14 mouse cellular contexts compared by ENCODE assay signal in the genomic region with DNA sequence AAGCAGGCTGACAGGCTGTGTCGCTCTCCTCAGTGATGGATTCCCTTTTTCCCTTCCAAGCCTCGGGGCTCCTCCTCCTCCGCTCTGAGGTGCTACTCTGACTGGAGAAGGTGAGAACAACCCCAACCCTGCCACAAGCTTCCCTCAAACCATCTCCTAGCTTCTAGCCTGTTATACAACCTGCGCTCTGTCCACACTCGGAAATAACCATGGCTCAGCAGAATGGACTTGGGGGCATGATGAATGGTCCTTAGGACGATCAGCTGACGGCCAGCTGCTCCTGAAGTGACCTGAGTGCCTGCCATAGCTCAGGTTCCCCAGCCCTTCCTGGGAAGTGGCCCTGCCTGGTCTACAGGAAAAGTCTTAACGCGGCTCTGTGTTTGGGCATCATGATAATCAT. TPM values are rescaled to one million over a fixed set of nuclear protein-coding genes. Genes with fewer than 3 reads are reported as not detected.
DNase-seq lines count a peak whose midpoint lies in the region; ATAC-seq and TF ChIP-seq lines count a peak whose summit lies in the region.
"Had no signal": no experiment of that assay in that cellular context is flagged by ENCODE, and none has a peak within 500 bp of the region (broad histone marks: within the 10 kb centered on the region; RNA-seq: fewer than 3 reads in every experiment).

No protein-coding gene starts in this region.

- ATAC-seq in heart, embryonic 12.5 days (ENCODE audit: insufficient number of reproducible peaks, low FRiP score) = no peak
- ATAC-seq in stomach, embryonic 14.5 days (ENCODE audit: insufficient number of reproducible peaks, insufficient read depth, low FRiP score, low read depth) = no peak
- ATAC-seq: forebrain, embryonic 13.5 days had no signal

- no peak for TF ChIP-seq POLR2A in cerebellum, adult 2 months (IDR thresholded peaks at IDR 0.05; ENCODE audit: borderline replicate concordance, insufficient read depth, low read length)

- peak; percentile 36 for DNase-seq in cerebellum, adult 11-12 months
- no peak for DNase-seq in cerebellum, adult 2 months
- DNase-seq in heart, postnatal 14 days = no peak
- peak in 1 of 2 experiments; percentile 16 for DNase-seq in layer of hippocampus, adult 2 months (ENCODE audit: low spot score in 2 of 2)
- no peak for DNase-seq in layer of hippocampus, adult 18-20 months (ENCODE audit: low spot score in 2 of 2)
- no peak for DNase-seq in adrenal gland, postnatal 10 days
- DNase-seq: cerebellum, adult 18-20 months; lung, postnatal 14 days; midbrain, embryonic 14.5 days; right cerebral cortex, postnatal 4 days had no signal

- no peak for TF ChIP-seq CTCF in cerebellum, adult 2 months (IDR thresholded peaks at IDR 0.05; ENCODE audit: borderline replicate concordance, insufficient read depth, low read depth, low read length)
- no peak for TF ChIP-seq CTCF in layer of hippocampus, adult 2 months (conservative IDR thresholded peaks at IDR 0.05)

- peaks cover 13% of the 10 kb centered on the region for H3K4me1 ChIP-seq in cerebellum, adult 2 months (ENCODE audit: control insufficient read depth, insufficient read depth, low read length)
- H3K4me1 ChIP-seq in heart, embryonic 12.5 days (replicated peaks) = peaks cover 35% of the 10 kb centered on the region
- peaks cover 17% of the 10 kb centered on the region for H3K4me1 ChIP-seq in stomach, embryonic 14.5 days (ENCODE audit: control insufficient read depth, insufficient read depth, low read length)

- peak overlapping the region; percentile 67 for H3K9ac ChIP-seq in heart, embryonic 12.5 days
- H3K9ac ChIP-seq in stomach, embryonic 14.5 days (replicated peaks; ENCODE audit: low read depth, low read length) = no peak overlapping the region
- H3K9ac ChIP-seq: embryonic facial prominence, embryonic 15.5 days; forebrain, embryonic 13.5 days had no signal

- 86% methylated on average over 9 of the region's 9 CpGs for WGBS in cerebellum, adult 2 months
- 49% methylated on average over 9 of the region's 9 CpGs for WGBS in heart, embryonic 12.5 days
- WGBS in stomach, embryonic 14.5 days = 56% methylated on average over 9 of the region's 9 CpGs

- intact Hi-C loops in heart, postnatal 14 days (cut with DNase I) = loop anchor here (2.0 kb wide), 1 partner anchor 25 kb away; no protein-coding TSS in a partner anchor

- peak overlapping the region; percentile 70 for H3K4me2 ChIP-seq in heart, embryonic 12.5 days
- H3K4me2 ChIP-seq in stomach, embryonic 14.5 days (replicated peaks; ENCODE audit: low read depth, low read length) = 0 out of 2 replicates have a peak overlapping the region, but pooled peaks have one; percentile 3
- H3K4me2 ChIP-seq: forebrain, embryonic 13.5 days had no signal

- H3K27ac ChIP-seq in cerebellum, adult 2 months (ENCODE audit: insufficient read depth, low read length) = no peak overlapping the region
- peak overlapping the region; percentile 99 for H3K27ac ChIP-seq in heart, embryonic 12.5 days (ENCODE audit: poor library complexity, severe bottlenecking)
- H3K27ac ChIP-seq in layer of hippocampus, adult 2 months = peak overlapping the region; percentile 91
- peak overlapping the region; percentile 84 for H3K27ac ChIP-seq in stomach, embryonic 14.5 days (ENCODE audit: low read length)
- H3K27ac ChIP-seq: forebrain, embryonic 13.5 days had no signal

- H3K4me3 ChIP-seq in cerebellum, adult 2 months (replicated peaks; ENCODE audit: insufficient read depth, low read depth, low read length) = no peak overlapping the region
- H3K4me3 ChIP-seq in heart, embryonic 12.5 days = no peak overlapping the region
- no peak overlapping the region for H3K4me3 ChIP-seq in layer of hippocampus, adult 2 months
- no peak overlapping the region for H3K4me3 ChIP-seq in stomach, embryonic 14.5 days (ENCODE audit: low read depth, low read length)
- H3K4me3 ChIP-seq: embryonic facial prominence, embryonic 15.5 days; forebrain, embryonic 13.5 days had no signal

- H3K36me3 ChIP-seq in heart, embryonic 12.5 days = no peaks in the 10 kb centered on the region
- no peaks in the 10 kb centered on the region for H3K36me3 ChIP-seq in stomach, embryonic 14.5 days (ENCODE audit: control insufficient read depth, insufficient read depth, low read length)
- H3K36me3 ChIP-seq: embryonic facial prominence, embryonic 15.5 days had no signal

- no peaks in the 10 kb centered on the region for H3K27me3 ChIP-seq in cerebellum, adult 2 months (ENCODE audit: control insufficient read depth, insufficient read depth, low read length)
- no peaks in the 10 kb centered on the region for H3K27me3 ChIP-seq in heart, embryonic 12.5 days (replicated peaks)
- H3K27me3 ChIP-seq in stomach, embryonic 14.5 days (ENCODE audit: control insufficient read depth, insufficient read depth, low read length) = no peaks in the 10 kb centered on the region
- H3K27me3 ChIP-seq: embryonic facial prominence, embryonic 15.5 days had no signal

- no peaks in the 10 kb centered on the region for H3K9me3 ChIP-seq in heart, embryonic 12.5 days (replicated peaks)
- no peaks in the 10 kb centered on the region for H3K9me3 ChIP-seq in stomach, embryonic 14.5 days (ENCODE audit: control insufficient read depth, low read depth, low read length)
- H3K9me3 ChIP-seq: embryonic facial prominence, embryonic 15.5 days; forebrain, embryonic 13.5 days had no signal

RNA-seq across cellular contexts. Expression of gene Nr4a1, which starts 12.2 kb away (rescaled TPM):
- 13.1 and 16.4 TPM in 2 replicates for polyA plus RNA-seq in cerebellum, adult 2 months (2012; rRNA removed)
- 14.4 and 17.4 TPM in 2 replicates for polyA plus RNA-seq in heart, embryonic 12.5 days (2016; fragmentation: Nextera tagmentation; extraction: Ambion mirVana)
- 10 to 100 TPM; 14.0 to 63.1 TPM for total RNA-seq in heart, postnatal 14 days (2021)
- total RNA-seq in layer of hippocampus, adult 2 months (2021) = 10 to 100 TPM; 39.8 to 54.8 TPM
- total RNA-seq in layer of hippocampus, adult 18-20 months (2021) = 100 to 1,000 TPM in 1 of 2 experiments, 10 to 100 TPM in 1; 87.1 to 105 TPM
- polyA plus RNA-seq in stomach, embryonic 14.5 days (2014; fragmentation: Nextera tagmentation; extraction: Ambion mirVana) = 10.1 and 12.1 TPM in 2 replicates
- 100 to 1,000 TPM in 1 of 2 experiments, 10 to 100 TPM in 1; 95.8 to 589 TPM for total RNA-seq in adrenal gland, postnatal 10 days (2021)

RNA-seq across cellular contexts. Expression of gene Grasp, which starts 17.9 kb away (rescaled TPM):
- polyA plus RNA-seq in cerebellum, adult 2 months (2012; rRNA removed) = 5.0 and 5.3 TPM in 2 replicates
- polyA plus RNA-seq in heart, embryonic 12.5 days (2016; fragmentation: Nextera tagmentation; extraction: Ambion mirVana) = 6.6 and 7.3 TPM in 2 replicates
- total RNA-seq in heart, postnatal 14 days (2021) = 10 to 100 TPM; 12.9 to 14.0 TPM
- 10 to 100 TPM; 79.5 to 82.7 TPM for total RNA-seq in layer of hippocampus, adult 2 months (2021)
- total RNA-seq in layer of hippocampus, adult 18-20 months (2021) = 10 to 100 TPM; 75.9 to 86.7 TPM
- polyA plus RNA-seq in stomach, embryonic 14.5 days (2014; fragmentation: Nextera tagmentation; extraction: Ambion mirVana) = 6.4 and 7.2 TPM in 2 replicates
- 10 to 100 TPM; 16.4 to 24.0 TPM for total RNA-seq in adrenal gland, postnatal 10 days (2021)

RNA-seq across cellular contexts. Expression of gene Atg101, which starts 42.2 kb away (rescaled TPM):
- polyA plus RNA-seq in cerebellum, adult 2 months (2012; rRNA removed) = 46.8 and 49.6 TPM in 2 replicates
- 46.6 and 49.7 TPM in 2 replicates for polyA plus RNA-seq in heart, embryonic 12.5 days (2016; fragmentation: Nextera tagmentation; extraction: Ambion mirVana)
- total RNA-seq in heart, postnatal 14 days (2021) = 10 to 100 TPM; 24.7 to 25.5 TPM
- total RNA-seq in layer of hippocampus, adult 2 months (2021) = 10 to 100 TPM; 50.6 to 53.3 TPM
- total RNA-seq in layer of hippocampus, adult 18-20 months (2021) = 10 to 100 TPM; 53.2 to 57.5 TPM
- polyA plus RNA-seq in stomach, embryonic 14.5 days (2014; fragmentation: Nextera tagmentation; extraction: Ambion mirVana) = 63.5 and 64.1 TPM in 2 replicates
- 100 to 1,000 TPM in 1 of 2 experiments, 10 to 100 TPM in 1; 36.6 to 103 TPM for total RNA-seq in adrenal gland, postnatal 10 days (2021)

RNA-seq across cellular contexts. Expression of gene 6030408B16Rik, which starts 51.2 kb away (rescaled TPM):
- polyA plus RNA-seq in cerebellum, adult 2 months (2012; rRNA removed) = 0.15 and 0.27 TPM in 2 replicates
- polyA plus RNA-seq in heart, embryonic 12.5 days (2016; fragmentation: Nextera tagmentation; extraction: Ambion mirVana) = 0.73 and 0.83 TPM in 2 replicates
- 1 to 10 TPM; 1.7 to 1.8 TPM for total RNA-seq in heart, postnatal 14 days (2021)
- under 1 TPM in 1 of 2 experiments, not detected in 1; 0.54 TPM for total RNA-seq in layer of hippocampus, adult 2 months (2021)
- total RNA-seq in layer of hippocampus, adult 18-20 months (2021) = under 1 TPM; 0.27 to 0.66 TPM
- polyA plus RNA-seq in stomach, embryonic 14.5 days (2014; fragmentation: Nextera tagmentation; extraction: Ambion mirVana) = 20.1 and 25.0 TPM in 2 replicates
- 1 to 10 TPM; 1.0 to 2.4 TPM for total RNA-seq in adrenal gland, postnatal 10 days (2021)
